Mouse (Mus musculus) Patski (cell line): ENCODE results near the gene Gmeb2. TPM values are rescaled to one million over a fixed set of nuclear protein-coding genes. Genes with fewer than 3 reads are reported as not detected.
"Not testable (repeated sequence)": the region's sequence is repeated elsewhere in the genome, so short reads cannot be mapped to it uniquely, and the experiment has no call there.

Source experiments
- ATAC-seq: fragments of 100-300 bp; one replicate; pipeline ENCODE4 v1.8.0; 2021
- CTCF ChIA-PET: fragments of 350-600 bp; sonication (Branson Sonifier 250); formaldehyde crosslinking; loops from one replicate; lab custom pipeline; 2022; ENCODE audit warnings: inconsistent platforms; lab: Charles Lee
- POLR2A ChIA-PET: fragments of 350-600 bp; sonication (Branson Sonifier 250); formaldehyde crosslinking; loops from one replicate; lab custom pipeline; 2022; ENCODE audit warnings: antibody characterized with exemption, inconsistent platforms; lab: Charles Lee
- DNase-seq: peaks from one replicate; pipeline ENCODE4 v3.0.0-alpha.2; 2011; ENCODE audit warnings: low read depth, low spot score
- H3K27me3 ChIP-seq: fragments of 371-371 bp; one replicate; pipeline ENCODE4 v1.5.1; 2021
- CTCF ChIP-seq: fragments of 100-300 bp; IDR thresholded peaks from one replicate; pipeline ENCODE4 v1.5.1; 2021
- in situ Hi-C: fragments of 300-500 bp; cut with MboI; formaldehyde crosslinking; loops from 3 replicates; pipeline ENCODE4 v1.11.1; 2018; ENCODE audit warnings: low pct_unique_long_range_greater_than_20kb, mixed read lengths
- polyA plus RNA-seq: library from polyadenylated mRNA; unstranded; gene quantifications from one replicate; pipeline ENCODE4 v1.2.3, GENCODE M21; 2021

Gmeb2 gene
- polyA plus RNA-seq: 21.3 TPM

GRCm38 (mm10) chr2:181287958-181288350, at the start of gene Gmeb2:
TSS of gene Gmeb2 (minus strand) at chr2:181288035.
- ChIA-PET POLR2A (interaction anchor here (0.9 to 1.8 kb wide), 2 partner anchors 31 kb away, joined by 3 to 5 read pairs; no protein-coding TSS in a partner anchor), CTCF (interaction anchor here (1.3 kb wide), 1 partner anchor 31 kb away, joined by 4 read pairs; the partner anchor contains the start of gene Rtel1)
- H3K27me3 ChIP-seq, in situ Hi-C loops: not testable (repeated sequence)
- peak; percentile 83 for DNase-seq
- peak; percentile 89 for ATAC-seq

DNA sequence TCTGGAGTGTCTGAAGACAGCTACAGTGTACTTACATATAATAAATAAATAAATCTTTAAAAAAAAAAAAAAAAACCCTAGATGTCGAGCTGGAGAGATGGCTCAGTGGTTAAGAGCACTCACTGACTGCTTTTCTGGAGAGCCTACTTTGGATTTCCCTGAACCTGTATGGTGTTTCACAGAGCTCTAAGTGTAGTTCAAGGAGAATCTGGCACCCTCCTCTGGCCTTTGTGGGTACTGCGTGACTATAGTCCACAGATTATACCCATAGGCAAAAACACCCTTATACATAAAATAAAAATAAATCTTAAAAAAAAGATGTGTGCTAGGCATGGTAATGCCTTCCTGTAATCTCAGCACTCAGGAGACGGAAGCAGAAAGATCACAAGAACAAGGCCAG, 46.2 kb upstream of the Gmeb2 start:
- H3K27me3 ChIP-seq: no peaks in the 10 kb centered on the region
- TF ChIP-seq CTCF: peak; percentile 76
- peak; percentile 39 for ATAC-seq
- ChIA-PET POLR2A (no interaction called here), CTCF (interaction anchor here (0.6 to 5.2 kb wide), 13 partner anchors 7 to 345 kb away, joined by 3 to 40 read pairs (median 3); partner anchors contain the start of gene Ppdpf)
- in situ Hi-C loops: loop anchor here (5.0 kb wide), 1 partner anchor 147 kb away; the partner anchor contains the start of gene Ppdpf
- DNase-seq: no peak

DNA sequence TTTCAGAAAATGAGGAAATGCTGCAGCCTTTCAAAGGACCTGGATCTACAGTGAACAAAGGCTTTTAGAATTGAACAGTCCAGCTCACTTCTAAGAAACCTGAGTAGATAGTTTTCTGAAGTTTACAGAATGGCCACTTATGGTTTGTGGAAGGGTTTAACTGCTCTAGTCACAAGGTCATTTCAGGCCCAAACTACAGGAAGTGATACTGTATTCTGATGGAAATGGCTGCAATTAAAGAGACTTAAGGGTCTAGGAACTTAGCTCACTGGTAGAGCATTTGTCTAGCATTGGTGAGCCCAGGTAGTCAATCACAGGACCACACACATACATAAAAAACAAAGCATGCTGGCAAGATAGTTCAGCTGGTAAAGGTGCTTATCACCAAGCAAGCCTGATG, 44.7 kb upstream of the Gmeb2 start:
- no peak for TF ChIP-seq CTCF
- POLR2A ChIA-PET: no interaction called here
- CTCF ChIA-PET: interaction anchor here (1.5 to 5.2 kb wide), 3 partner anchors 9 to 166 kb away, joined by 3 to 40 read pairs (median 3); partner anchors contain the start of gene Ppdpf
- ATAC-seq (no peak), DNase-seq (no peak)
- H3K27me3 ChIP-seq: no peaks in the 10 kb centered on the region
- in situ Hi-C loops: loop anchor here (5.0 kb wide), 1 partner anchor 145 kb away; the partner anchor contains the start of gene Ppdpf

- in situ Hi-C loops: no loop called here
- no peaks in the 10 kb centered on the region for H3K27me3 ChIP-seq
- no peak for TF ChIP-seq CTCF
- POLR2A ChIA-PET: interaction anchor here (0.8 kb wide), 1 partner anchor 26 kb away, joined by 3 read pairs; no protein-coding TSS in a partner anchor
- CTCF ChIA-PET: interaction anchor here (1.0 to 2.7 kb wide), 2 partner anchors 9 to 30 kb away, joined by 3 to 13 read pairs; no protein-coding TSS in a partner anchor
- DNase-seq (no peak), ATAC-seq (no peak)
These were observed 38.3 kb upstream of the Gmeb2 start for GRCm38 (mm10) chr2:181326098-181326497.

GRCm38 (mm10) chr2:181322136-181322535, 34.3 kb upstream of the Gmeb2 start:
- TF ChIP-seq CTCF: no peak
- ATAC-seq (no peak), DNase-seq (no peak)
- no peaks in the 10 kb centered on the region for H3K27me3 ChIP-seq
- in situ Hi-C loops: no loop called here
- ChIA-PET POLR2A (no interaction called here), CTCF (interaction anchor here (1.1 kb wide), 1 partner anchor 9 kb away, joined by 4 read pairs; no protein-coding TSS in a partner anchor)

- in situ Hi-C loops: no loop called here
- TF ChIP-seq CTCF: no peak
These were observed 32.3 kb upstream of the Gmeb2 start for GRCm38 (mm10) chr2:181320103-181320499.

GRCm38 (mm10) chr2:181319248-181320102, 31.6 kb upstream of the Gmeb2 start, which contains the start of gene Rtel1:
TSS of gene Rtel1 (plus strand) at chr2:181319739.
- ChIA-PET CTCF (interaction anchor here (2.0 to 2.8 kb wide), 2 partner anchors 31 to 133 kb away, joined by 4 to 11 read pairs; partner anchors contain the start of gene Ppdpf), POLR2A (interaction anchor here (0.8 to 0.9 kb wide), 2 partner anchors 12 to 31 kb away, joined by 3 to 9 read pairs; no protein-coding TSS in a partner anchor)
- ATAC-seq (peak; percentile 59), DNase-seq (peak; percentile 55)
- in situ Hi-C loops: no loop called here
- no peak for TF ChIP-seq CTCF
- no peaks in the 10 kb centered on the region for H3K27me3 ChIP-seq

More at GRCm38 (mm10) chr2:181320103-181320499, 32.3 kb upstream of the Gmeb2 start:
- POLR2A ChIA-PET: no interaction called here
- CTCF ChIA-PET: interaction anchor here (2.8 kb wide), 1 partner anchor 133 kb away, joined by 11 read pairs; the partner anchor contains the start of gene Ppdpf
- ATAC-seq: no peak
- H3K27me3 ChIP-seq: no peaks in the 10 kb centered on the region
- no peak for DNase-seq

DNA sequence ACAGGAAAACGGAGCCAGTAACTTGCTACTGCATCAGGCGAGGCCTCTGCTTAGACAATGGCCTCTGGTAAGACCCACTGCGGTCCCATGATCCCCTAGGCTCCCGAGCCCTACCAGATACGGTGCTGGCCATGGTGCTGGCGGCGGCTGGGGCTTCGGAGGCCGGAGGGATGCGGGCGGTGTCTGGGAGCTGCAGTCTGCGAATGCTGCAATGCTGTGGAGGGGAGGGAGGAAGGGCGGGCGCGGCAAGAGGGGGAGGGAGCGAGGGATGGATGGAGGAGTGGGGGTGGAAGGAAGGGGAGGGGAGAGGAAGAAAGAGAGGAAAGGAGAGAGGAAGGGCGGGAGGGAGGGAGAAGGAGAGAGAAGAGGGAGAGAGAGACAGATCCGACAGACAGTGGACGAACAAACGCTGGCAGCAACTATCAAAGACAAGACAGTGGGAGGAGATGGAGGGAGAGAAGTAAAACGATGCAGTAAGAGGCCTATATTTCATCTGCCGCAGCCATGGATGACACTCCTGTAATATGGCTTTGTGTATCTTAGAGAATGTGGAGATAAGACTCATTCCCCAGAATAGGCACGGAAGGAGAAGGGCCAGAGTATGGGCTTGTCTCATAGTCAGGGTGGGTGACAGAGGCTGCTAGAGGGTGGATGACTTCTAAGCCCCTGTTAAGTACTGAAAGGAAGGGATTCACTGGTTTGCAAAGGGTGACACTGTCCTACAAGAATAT, 26.4 kb upstream of the Gmeb2 start, which contains the start of gene Stmn3:
Gene Stmn3, minus strand, starts transcription at position 421 of the 731 bp plus-strand sequence.
- no peak for TF ChIP-seq CTCF
- ChIA-PET CTCF (no interaction called here), POLR2A (no interaction called here)
- in situ Hi-C loops: no loop called here
- no peak for DNase-seq
- no peak for ATAC-seq
- H3K27me3 ChIP-seq: no peaks in the 10 kb centered on the region

GRCm38 (mm10) chr2:181313344-181314079, 25.7 kb upstream of the Gmeb2 start:
- ATAC-seq: no peak
- no peak for DNase-seq
- H3K27me3 ChIP-seq: no peaks in the 10 kb centered on the region
- ChIA-PET CTCF (no interaction called here), POLR2A (no interaction called here)
- no peak for TF ChIP-seq CTCF
- in situ Hi-C loops: no loop called here
